9 mouse cellular contexts compared by ENCODE assay signal in genomic region chr16:31135519-31135918, GRCm38 (mm10). TPM values are rescaled to one million over a fixed set of nuclear protein-coding genes. Genes with fewer than 3 reads are reported as not detected.
A peak's percentile ranks its signal among the peaks of the same experiment; 100 is the strongest.
DNase-seq lines count a peak whose midpoint lies in the region; ATAC-seq and TF ChIP-seq lines count a peak whose summit lies in the region.
"Had no signal": no experiment of that assay in that cellular context is flagged by ENCODE, and none has a peak within 500 bp of the region (broad histone marks: within the 10 kb centered on the region; RNA-seq: fewer than 3 reads in every experiment).

No protein-coding gene starts in this region.

- H3K4me2 ChIP-seq in forebrain, embryonic 13.5 days, result no peak overlapping the region
- H3K4me2 ChIP-seq in forebrain, embryonic 15.5 days (replicated peaks), result no peak overlapping the region
- H3K4me2 ChIP-seq in lung, embryonic 14.5 days, result no peak overlapping the region

- H3K9me3 ChIP-seq in forebrain, embryonic 13.5 days (replicated peaks), result no peaks in the 10 kb centered on the region
- H3K9me3 ChIP-seq in forebrain, embryonic 15.5 days, result no peaks in the 10 kb centered on the region
- H3K9me3 ChIP-seq in lung, embryonic 14.5 days (ENCODE audit: low read depth, low read length), result no peaks in the 10 kb centered on the region
- H3K9me3 ChIP-seq in embryonic facial prominence, embryonic 10.5 days, result no peaks in the 10 kb centered on the region

- no peaks in the 10 kb centered on the region for H3K27me3 ChIP-seq in forebrain, embryonic 13.5 days
- no peaks in the 10 kb centered on the region for H3K27me3 ChIP-seq in forebrain, embryonic 15.5 days
- H3K27me3 ChIP-seq in lung, embryonic 14.5 days (ENCODE audit: insufficient read depth, low read length), result no peaks in the 10 kb centered on the region
- no peaks in the 10 kb centered on the region for H3K27me3 ChIP-seq in embryonic facial prominence, embryonic 10.5 days (replicated peaks; ENCODE audit: low read depth, poor library complexity, severe bottlenecking)

- no peak for ATAC-seq in forebrain, embryonic 13.5 days
- ATAC-seq in forebrain, embryonic 15.5 days (replicated peaks), result no peak
- peak; percentile 72 for ATAC-seq in lung, embryonic 14.5 days (ENCODE audit: insufficient read depth)
- no peak for ATAC-seq in megakaryocyte, adult 5-6 weeks (ENCODE audit: poor library complexity, severe bottlenecking)
- ATAC-seq in CD4-positive, CD25-positive, alpha-beta regulatory T cell, adult 4 months, result no peak
- ATAC-seq: intestine, postnatal 0 days had no signal

- H3K4me1 ChIP-seq in forebrain, embryonic 13.5 days, result peaks cover 14% of the 10 kb centered on the region
- H3K4me1 ChIP-seq in forebrain, embryonic 15.5 days, result no peaks in the 10 kb centered on the region
- no peaks in the 10 kb centered on the region; the same call in none of the 2 replicates for H3K4me1 ChIP-seq in lung, embryonic 14.5 days (ENCODE audit: insufficient read depth)
- peaks cover 50% of the 10 kb centered on the region for H3K4me1 ChIP-seq in embryonic facial prominence, embryonic 10.5 days

- TF ChIP-seq CTCF in lung, embryonic 14.5 days (IDR thresholded peaks at IDR 0.05; ENCODE audit: low read depth), result no peak

- no peak overlapping the region for H3K4me3 ChIP-seq in forebrain, embryonic 13.5 days
- no peak overlapping the region for H3K4me3 ChIP-seq in forebrain, embryonic 15.5 days
- H3K4me3 ChIP-seq in lung, embryonic 14.5 days (ENCODE audit: low read depth, low read length), result no peak overlapping the region
- no peak overlapping the region for H3K4me3 ChIP-seq in embryonic facial prominence, embryonic 10.5 days

- peaks cover 37% of the 10 kb centered on the region for H3K36me3 ChIP-seq in forebrain, embryonic 13.5 days (ENCODE audit: poor library complexity, severe bottlenecking)
- H3K36me3 ChIP-seq in forebrain, embryonic 15.5 days, result peaks cover 10% of the 10 kb centered on the region; the same call in 1 of the 2 replicates
- H3K36me3 ChIP-seq in lung, embryonic 14.5 days (ENCODE audit: insufficient read depth), result peaks cover 37% of the 10 kb centered on the region
- peaks cover 39% of the 10 kb centered on the region for H3K36me3 ChIP-seq in embryonic facial prominence, embryonic 10.5 days (replicated peaks)

- WGBS in forebrain, embryonic 13.5 days, result 62% methylated on average over 8 of the region's 8 CpGs
- whole genome bisulfite sequencing in forebrain, embryonic 15.5 days, result 42% methylated on average over 8 of the region's 8 CpGs
- 33% methylated on average over 8 of the region's 8 CpGs for whole genome bisulfite sequencing in lung, embryonic 14.5 days
- WGBS in embryonic facial prominence, embryonic 10.5 days, result 31% methylated on average over 8 of the region's 8 CpGs

- DNase-seq in lung, embryonic 14.5 days, result peak; percentile 85
- no peak for DNase-seq in lung, adult 18-20 months
- DNase-seq in embryonic facial prominence, embryonic 10.5 days (ENCODE audit: low spot score), result peak; percentile 62
- DNase-seq in lung, postnatal 36 days, result peak; percentile 14

- H3K27ac ChIP-seq in forebrain, embryonic 13.5 days, result peak overlapping the region; percentile 14; the same call in 1 of the 2 replicates
- no peak overlapping the region for H3K27ac ChIP-seq in forebrain, embryonic 15.5 days (replicated peaks)
- peak overlapping the region; percentile 87 for H3K27ac ChIP-seq in lung, embryonic 14.5 days (ENCODE audit: low read depth)
- peak overlapping the region; percentile 75 for H3K27ac ChIP-seq in embryonic facial prominence, embryonic 10.5 days (replicated peaks)

- no peak overlapping the region for H3K9ac ChIP-seq in forebrain, embryonic 13.5 days
- no peak overlapping the region for H3K9ac ChIP-seq in forebrain, embryonic 15.5 days (replicated peaks)
- H3K9ac ChIP-seq in lung, embryonic 14.5 days, result no peak overlapping the region

RNA-seq across cellular contexts. Expression of gene Xxylt1, which starts 54.3 kb away (rescaled TPM):
- 7.3 and 7.5 TPM in 2 replicates for polyA plus RNA-seq in forebrain, embryonic 13.5 days (2015; fragmentation: Nextera tagmentation; extraction: Ambion mirVana)
- polyA plus RNA-seq in forebrain, embryonic 15.5 days (2015; fragmentation: Nextera tagmentation; extraction: Ambion mirVana), result 8.9 and 10.0 TPM in 2 replicates
- polyA plus RNA-seq in lung, embryonic 14.5 days (2014; fragmentation: Nextera tagmentation; extraction: Ambion mirVana), result 26.2 and 26.8 TPM in 2 replicates
- 14.5 and 16.3 TPM in 2 replicates for polyA plus RNA-seq in embryonic facial prominence, embryonic 10.5 days (2016; fragmentation: Nextera tagmentation; extraction: Ambion mirVana)
- total RNA-seq in megakaryocyte, adult 5-6 weeks (2015), result 8.1 and 9.8 TPM in 2 replicates
- 4.6 and 5.1 TPM in 2 replicates for total RNA-seq in megakaryocyte, adult 5-6 weeks (2017)
- 10 to 100 TPM; 31.2 to 32.9 TPM for polyA plus RNA-seq in CD4-positive, CD25-positive, alpha-beta regulatory T cell, adult 4 months (2017; shearing (Covaris generic))

Comparison
In these comparisons a context has a peak if more than half of its experiments do, and no peak if none do; other contexts are left out.
1. DNase-seq: peak in lung, embryonic 14.5 days (single experiment), embryonic facial prominence, embryonic 10.5 days (single experiment) and lung, postnatal 36 days (single experiment); none in lung, adult 18-20 months (0 of 2).